Mouse (Mus musculus) mouse embryonic stem cell (cell line): Measurements from ENCODE around the gene Cic.

ENCODE experiments used
- in situ Hi-C, 2 experiments: fragments of 300-500 bp; cut with MboI; formaldehyde crosslinking; loops; 1 replicate in 1 of 2; 3 replicates in 1 of 2; pipeline ENCODE4 v1.14.3; 2019 to 2020; ENCODE audit warnings: low sequenced_read_pairs in 2 of 2, low pct_unique_long_range_greater_than_20kb in 1 of 2, mixed read lengths in 1 of 2; ENCODE audit not compliant: unreplicated experiment in 1 of 2

The Cic gene

DNA sequence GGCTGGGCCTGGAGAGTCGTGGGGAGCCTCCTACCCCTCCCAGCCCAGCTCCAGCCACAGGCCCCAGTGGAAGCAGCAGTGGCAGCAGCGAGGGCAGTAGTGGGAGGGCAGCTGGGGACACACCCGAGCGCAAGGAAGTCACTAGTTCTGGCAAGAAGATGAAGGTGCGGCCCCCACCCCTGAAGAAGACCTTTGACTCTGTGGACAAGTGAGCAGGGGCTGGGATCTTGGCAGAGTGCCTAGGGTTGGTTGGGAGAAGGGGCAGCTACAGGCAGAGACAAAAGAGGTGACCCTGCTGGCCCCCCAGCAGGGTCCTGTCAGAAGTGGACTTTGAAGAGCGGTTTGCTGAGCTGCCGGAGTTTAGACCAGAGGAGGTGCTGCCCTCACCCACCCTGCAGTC lies 24.6 kb downstream of the Cic start:
- in situ Hi-C loops = loop anchor here in 1 of 2 experiments (10.0 kb wide), 1 partner anchor 157 kb away; no protein-coding TSS in a partner anchor

DNA sequence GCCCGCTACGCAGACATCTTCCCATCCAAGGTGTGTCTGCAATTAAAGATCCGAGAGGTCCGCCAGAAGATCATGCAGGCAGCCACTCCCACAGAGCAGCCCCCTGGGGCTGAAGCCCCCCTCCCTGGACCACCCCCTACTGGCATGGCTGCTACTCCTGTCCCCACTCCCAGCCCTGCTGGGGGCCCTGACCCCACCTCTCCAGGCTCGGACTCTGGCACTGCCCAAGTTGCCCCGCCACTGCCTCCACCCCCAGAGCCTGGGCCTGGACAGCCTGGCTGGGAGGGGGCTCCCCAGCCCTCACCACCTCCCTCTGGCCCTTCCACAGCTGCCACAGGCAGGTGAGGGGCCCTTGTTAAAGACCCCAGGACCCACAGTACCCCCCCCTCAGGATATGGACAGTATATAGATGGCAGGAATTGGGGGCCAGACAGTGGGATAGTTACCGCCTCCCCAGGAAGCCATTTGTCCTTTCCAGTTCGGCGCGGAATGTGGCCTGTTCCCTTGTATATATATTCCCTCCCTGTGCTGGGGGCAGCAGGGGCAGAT lies 25.8 kb downstream of the Cic start:
- in situ Hi-C loops = loop anchor here in 1 of 2 experiments (10.0 kb wide), 1 partner anchor 158 kb away; no protein-coding TSS in a partner anchor

DNA sequence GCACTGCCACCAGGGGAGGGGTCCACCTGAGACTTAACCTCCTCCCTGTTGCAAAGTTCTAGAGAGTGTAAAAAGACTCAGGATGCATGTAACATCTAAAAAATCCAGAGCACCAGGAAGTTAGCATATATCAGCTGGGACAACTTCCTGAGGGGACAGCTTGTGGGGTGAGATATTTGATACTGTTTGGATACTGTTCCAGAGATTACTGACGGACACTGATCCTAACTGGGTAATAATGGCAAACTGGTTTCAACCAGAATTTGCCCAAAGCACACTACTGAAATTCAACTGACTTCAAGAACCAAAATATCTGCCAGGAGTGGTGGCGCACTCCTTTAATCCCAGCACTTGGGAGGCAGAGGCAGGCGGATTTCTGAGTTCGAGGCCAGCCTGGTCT lies 27.0 kb downstream of the Cic start:
- in situ Hi-C loops = loop anchor here in 1 of 2 experiments (10.0 kb wide), 1 partner anchor 160 kb away; no protein-coding TSS in a partner anchor

GRCm38 (mm10) chr7:25294960-25295722 lies 27.6 kb downstream of the Cic start:
- in situ Hi-C loops = loop anchor here in 1 of 2 experiments (10.0 kb wide), 1 partner anchor 160 kb away; no protein-coding TSS in a partner anchor

DNA sequence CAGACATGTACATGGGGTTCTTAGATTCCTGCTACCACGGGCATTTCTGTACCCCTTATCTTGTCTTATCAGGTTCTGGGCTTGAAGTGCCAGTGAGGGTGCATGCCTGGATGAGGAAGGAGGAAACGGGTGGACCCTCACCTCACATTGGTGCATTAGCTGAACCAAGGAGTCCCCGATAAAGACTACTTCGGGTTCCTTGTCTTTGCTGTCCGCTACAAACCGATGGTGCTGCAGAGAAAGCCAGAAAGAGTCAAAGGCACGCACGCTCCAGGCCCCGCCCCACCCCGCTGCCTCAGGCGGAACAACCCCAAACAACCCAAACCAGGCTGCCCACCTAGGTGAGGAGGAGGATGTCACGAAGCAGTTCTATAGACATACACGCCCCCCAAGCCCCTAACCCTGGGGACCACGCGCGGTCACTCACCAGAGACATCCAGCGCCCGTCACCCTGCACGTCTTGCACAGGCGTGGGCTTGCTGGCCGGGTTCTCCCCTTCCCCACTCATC lies 29.5 kb downstream of the Cic start:
- in situ Hi-C loops = loop anchor here in 1 of 2 experiments (10.0 kb wide), 1 partner anchor 162 kb away; no protein-coding TSS in a partner anchor

DNA sequence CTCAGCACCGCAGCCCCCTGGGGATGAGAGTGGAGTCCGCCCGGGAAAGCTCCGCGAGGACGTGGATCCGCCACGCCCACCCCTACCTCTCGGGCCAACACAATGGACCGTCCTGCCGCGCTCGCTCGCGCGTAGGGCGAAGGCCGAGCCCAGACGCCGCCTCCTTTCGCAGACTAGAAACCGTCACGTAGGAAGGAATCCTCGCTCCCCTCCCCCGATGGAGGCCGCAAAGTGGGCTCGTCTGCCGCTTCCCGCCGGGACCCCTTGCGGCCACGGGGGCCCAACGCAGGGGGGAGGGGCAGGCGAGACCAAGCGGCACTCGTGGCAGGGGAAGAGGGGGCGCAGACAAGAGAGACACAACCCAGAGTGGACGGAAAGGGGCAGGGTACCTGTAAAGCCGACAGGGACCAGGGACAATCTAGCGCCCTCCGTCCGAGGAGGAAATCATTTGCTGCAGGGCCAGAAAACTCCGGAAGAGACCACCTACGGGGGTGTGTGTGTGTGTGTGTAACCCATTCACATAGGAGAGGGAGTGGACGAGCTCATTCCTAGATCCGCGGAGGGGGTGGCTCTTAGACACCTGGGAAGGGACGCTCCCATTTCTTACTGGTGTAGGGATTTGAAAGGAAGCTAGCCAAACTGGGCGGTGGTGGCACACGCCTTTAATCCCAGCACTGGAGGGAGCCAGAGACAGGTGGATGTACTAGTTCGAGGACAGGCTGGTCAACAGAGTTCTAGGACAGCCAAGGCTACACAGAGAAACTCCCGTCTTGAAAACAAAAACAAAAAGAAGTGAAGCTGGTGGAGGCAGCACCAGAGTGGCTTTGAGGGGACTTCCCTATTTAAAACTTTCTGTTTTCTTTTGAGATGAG lies 30.2 kb downstream of the Cic start, which contains the start of gene Pafah1b3:
Pafah1b3 (minus strand) TSS at position 533 of the 872 bp plus-strand sequence.
- in situ Hi-C loops = loop anchor here in 1 of 2 experiments (10.0 kb wide), 1 partner anchor 163 kb away; no protein-coding TSS in a partner anchor

GRCm38 (mm10) chr7:25301063-25301462 lies 33.6 kb downstream of the Cic start, which contains the start of gene Prr19:
Gene Prr19 (plus strand): TSS chr7:25301411.
- in situ Hi-C loops = no loop called here

DNA sequence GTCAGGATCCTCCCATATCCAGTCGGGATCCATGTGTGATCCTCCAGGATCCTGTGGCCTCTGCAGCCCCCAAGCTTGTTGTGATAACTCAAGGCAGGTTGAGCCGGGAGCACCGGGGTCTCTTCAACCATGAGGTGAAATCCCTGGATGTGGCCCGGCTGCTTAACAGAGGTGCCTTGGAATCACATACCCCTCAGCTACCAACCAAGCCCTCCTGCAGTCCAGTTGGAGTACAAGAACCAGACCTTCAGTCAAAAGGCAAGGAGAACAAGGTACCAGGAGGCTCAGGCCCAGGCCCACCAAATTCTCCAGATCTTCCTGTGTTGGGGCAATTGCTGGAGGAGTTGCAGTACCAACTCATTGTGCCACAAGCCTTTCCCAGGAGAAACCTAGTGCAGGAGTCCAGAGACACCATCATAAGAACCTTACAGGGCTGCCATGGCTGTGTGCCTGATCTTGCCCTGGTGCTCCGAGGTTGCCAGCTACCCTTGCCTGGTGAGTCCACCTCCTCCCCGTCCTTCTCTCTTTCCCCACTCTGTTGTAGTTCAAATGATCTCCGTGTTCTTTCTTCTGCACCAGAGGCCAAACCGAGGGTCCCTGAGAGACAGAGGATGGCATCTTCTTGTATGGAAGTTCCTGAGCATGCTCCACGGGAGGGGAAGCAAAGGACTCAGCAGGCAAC lies 35.6 kb downstream of the Cic start:
- in situ Hi-C loops = no loop called here

- in situ Hi-C loops = no loop called here
Measured at GRCm38 (mm10) chr7:25303685-25304006, 36.1 kb downstream of the Cic start.

GRCm38 (mm10) chr7:25305481-25305880 lies 38.0 kb downstream of the Cic start:
- in situ Hi-C loops = no loop called here

GRCm38 (mm10) chr7:25305956-25306613 lies 38.6 kb downstream of the Cic start, which contains the start of gene Tmem145:
Gene Tmem145 (plus strand): TSS chr7:25306106.
- in situ Hi-C loops = no loop called here

DNA sequence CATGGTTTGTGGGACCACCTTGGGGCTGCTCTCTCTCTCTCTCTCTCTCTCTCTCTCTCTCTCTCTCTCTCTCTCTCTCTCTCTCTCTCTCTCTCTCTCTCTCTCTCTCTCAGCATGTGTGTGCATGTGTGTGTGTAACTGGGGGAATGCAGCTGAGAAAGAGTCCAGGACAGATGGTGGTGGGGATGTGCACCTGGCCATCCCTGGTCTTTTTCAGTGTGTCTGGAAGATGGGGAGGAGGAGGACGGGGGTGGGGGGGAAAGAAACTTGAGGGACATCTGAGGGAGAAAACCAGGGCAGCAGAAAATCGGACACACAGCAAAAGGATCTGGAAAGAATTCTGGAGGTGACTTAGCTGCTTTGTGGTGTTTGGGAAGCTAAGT lies 39.1 kb downstream of the Cic start:
- in situ Hi-C loops = no loop called here

GRCm38 (mm10) chr7:25308702-25309318 lies 41.3 kb downstream of the Cic start:
- in situ Hi-C loops = no loop called here

- in situ Hi-C loops = no loop called here
Measured at GRCm38 (mm10) chr7:25309425-25309824, 41.9 kb downstream of the Cic start.

GRCm38 (mm10) chr7:25311193-25311592 lies 43.7 kb downstream of the Cic start:
- in situ Hi-C loops = no loop called here

- in situ Hi-C loops = no loop called here
Measured at GRCm38 (mm10) chr7:25313325-25313724, 45.8 kb downstream of the Cic start.

GRCm38 (mm10) chr7:25314606-25315305 lies 47.3 kb downstream of the Cic start:
- in situ Hi-C loops = no loop called here
